Mouse (Mus musculus): ENCODE data around the gene Ncam1. TPM values are rescaled to one million over a fixed set of nuclear protein-coding genes. Genes with fewer than 3 reads are reported as not detected.

The Ncam1 gene
- polyA plus RNA-seq, 1 experiment from 2014 or later = 373 TPM

DNA sequence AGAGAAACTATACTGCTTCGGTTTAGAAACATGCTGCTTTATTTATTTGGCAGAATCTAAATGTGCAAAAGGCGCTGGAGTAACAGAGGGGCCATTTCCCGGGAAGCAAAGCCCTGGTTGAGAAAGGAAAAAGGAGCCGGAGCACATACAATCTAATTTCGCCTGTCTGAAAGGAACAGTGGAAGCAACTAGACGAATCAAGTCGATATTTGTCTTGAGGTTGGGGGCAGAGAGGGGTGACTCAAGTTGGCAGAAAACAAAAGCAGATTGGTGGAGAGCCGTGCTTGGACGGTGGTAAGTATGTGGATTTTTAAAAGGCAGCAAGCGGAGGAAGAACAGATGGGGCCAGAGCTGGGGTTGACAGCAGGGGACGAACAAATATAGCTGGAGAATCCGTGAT is 40.7 kb downstream of the Ncam1 start:
- no peak overlapping the region for H3K4me2 ChIP-seq (ENCODE audit: low read depth, low read length)
- peaks cover 41% of the 10 kb centered on the region for H3K4me1 ChIP-seq (ENCODE audit: control insufficient read depth, insufficient read depth, low read length)
- ATAC-seq (ENCODE audit: low read depth) = peak; percentile 59; the same call in 1 of the 2 replicates
- H3K9me3 ChIP-seq (ENCODE audit: control insufficient read depth, low read length) = no peaks in the 10 kb centered on the region
- H3K9ac ChIP-seq (replicated peaks; ENCODE audit: low read depth, low read length) = no peak overlapping the region
- 23% methylated on average over 12 of the region's 12 CpGs for WGBS
- no peak overlapping the region for H3K4me3 ChIP-seq (ENCODE audit: low read depth, low read length)
- no peaks in the 10 kb centered on the region for H3K27me3 ChIP-seq (ENCODE audit: control insufficient read depth, insufficient read depth, low read length)
- peak overlapping the region; percentile 45; the same call in 1 of the 2 replicates for H3K27ac ChIP-seq (ENCODE audit: low read depth, low read length)
- H3K36me3 ChIP-seq (ENCODE audit: control insufficient read depth, insufficient read depth, low read length) = no peaks in the 10 kb centered on the region

DNA sequence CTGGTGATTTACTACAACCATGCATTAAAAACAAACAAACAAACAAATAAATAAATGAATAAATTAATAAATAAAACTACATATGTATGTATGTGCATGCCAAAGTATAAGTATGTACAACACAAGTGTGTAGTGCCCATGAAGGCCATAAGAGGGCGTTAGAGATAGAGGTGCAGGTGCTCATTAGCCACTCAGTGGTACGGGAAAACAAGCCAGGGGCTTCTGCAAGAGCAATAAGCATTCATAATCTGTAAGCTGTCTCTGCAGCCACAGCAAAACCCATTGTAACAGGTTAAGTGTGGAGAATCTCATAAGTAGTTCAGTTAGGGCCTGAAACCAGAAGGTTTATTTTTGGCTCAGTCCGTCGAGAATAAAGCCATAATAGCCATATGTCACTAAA is 41.1 kb downstream of the Ncam1 start:
- Histone ChIP-seq H3K4me2 (ENCODE audit: low read depth, low read length) (no peak overlapping the region), H3K27ac (ENCODE audit: low read depth, low read length) (peak overlapping the region; percentile 45; the same call in 1 of the 2 replicates), H3K27me3 (ENCODE audit: control insufficient read depth, insufficient read depth, low read length) (no peaks in the 10 kb centered on the region), H3K36me3 (ENCODE audit: control insufficient read depth, insufficient read depth, low read length) (no peaks in the 10 kb centered on the region), H3K9ac (replicated peaks; ENCODE audit: low read depth, low read length) (no peak overlapping the region), H3K9me3 (ENCODE audit: control insufficient read depth, low read length) (no peaks in the 10 kb centered on the region), H3K4me3 (ENCODE audit: low read depth, low read length) (no peak overlapping the region), H3K4me1 (ENCODE audit: control insufficient read depth, insufficient read depth, low read length) (peaks cover 46% of the 10 kb centered on the region)
- 0 out of 2 replicates have a peak, but pooled peaks have one; percentile 36 for ATAC-seq (ENCODE audit: low read depth)
- WGBS = 39% methylated on average over 4 of the region's 4 CpGs

DNA sequence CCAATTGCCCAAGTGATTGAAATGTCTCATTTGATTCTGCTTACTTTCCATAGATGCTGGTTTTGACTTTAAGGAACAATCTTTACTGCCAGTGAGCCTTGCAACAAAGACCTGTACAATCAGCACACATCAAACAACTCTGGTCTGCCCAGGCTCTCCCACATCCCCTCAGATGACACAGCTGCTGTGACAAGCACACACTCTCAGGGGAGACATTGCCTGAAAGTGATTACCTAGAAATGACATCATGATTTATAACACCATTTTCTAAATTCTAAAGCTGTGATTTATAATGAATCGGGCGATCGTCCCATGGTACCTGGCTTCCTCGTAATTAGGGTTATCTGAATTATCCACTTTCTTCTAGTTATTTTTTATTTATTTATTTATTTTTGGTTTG is 42.0 kb downstream of the Ncam1 start:
- Histone ChIP-seq H3K36me3 (ENCODE audit: control insufficient read depth, insufficient read depth, low read length) (no peaks in the 10 kb centered on the region), H3K4me1 (ENCODE audit: control insufficient read depth, insufficient read depth, low read length) (peaks cover 48% of the 10 kb centered on the region), H3K27me3 (ENCODE audit: control insufficient read depth, insufficient read depth, low read length) (no peaks in the 10 kb centered on the region), H3K4me2 (ENCODE audit: low read depth, low read length) (no peak overlapping the region), H3K27ac (ENCODE audit: low read depth, low read length) (no peak overlapping the region), H3K9ac (replicated peaks; ENCODE audit: low read depth, low read length) (no peak overlapping the region), H3K4me3 (ENCODE audit: low read depth, low read length) (no peak overlapping the region), H3K9me3 (ENCODE audit: control insufficient read depth, low read length) (no peaks in the 10 kb centered on the region)
- 29% methylated on average over 4 of the region's 4 CpGs for whole genome bisulfite sequencing
- ATAC-seq (ENCODE audit: low read depth) = peak; percentile 76

DNA sequence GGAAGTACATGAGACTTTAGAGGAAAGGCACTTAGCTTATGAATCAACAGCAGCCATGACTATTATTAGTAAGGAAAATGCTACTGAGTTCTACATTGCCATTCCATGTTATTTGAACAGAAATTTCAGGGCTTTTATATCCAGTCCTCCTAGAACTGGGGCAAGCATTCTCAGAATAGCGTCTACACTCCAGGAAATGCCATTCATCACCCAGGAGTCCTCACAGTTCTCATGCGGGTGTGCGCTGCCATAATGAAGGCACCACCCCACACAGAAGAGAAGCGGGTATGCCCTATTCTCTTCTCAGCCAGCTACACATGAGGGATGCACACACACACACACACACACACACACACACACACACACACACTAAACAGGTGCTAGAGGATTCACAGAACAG is 43.5 kb downstream of the Ncam1 start:
- ATAC-seq (ENCODE audit: low read depth) = no peak
- Histone ChIP-seq H3K4me2 (ENCODE audit: low read depth, low read length) (no peak overlapping the region), H3K9ac (replicated peaks; ENCODE audit: low read depth, low read length) (no peak overlapping the region), H3K4me3 (ENCODE audit: low read depth, low read length) (no peak overlapping the region), H3K9me3 (ENCODE audit: control insufficient read depth, low read length) (no peaks in the 10 kb centered on the region), H3K27ac (ENCODE audit: low read depth, low read length) (no peak overlapping the region), H3K36me3 (ENCODE audit: control insufficient read depth, insufficient read depth, low read length) (no peaks in the 10 kb centered on the region), H3K4me1 (ENCODE audit: control insufficient read depth, insufficient read depth, low read length) (peaks cover 48% of the 10 kb centered on the region), H3K27me3 (ENCODE audit: control insufficient read depth, insufficient read depth, low read length) (no peaks in the 10 kb centered on the region)
- 41% methylated on average over 4 of the region's 4 CpGs for WGBS

DNA sequence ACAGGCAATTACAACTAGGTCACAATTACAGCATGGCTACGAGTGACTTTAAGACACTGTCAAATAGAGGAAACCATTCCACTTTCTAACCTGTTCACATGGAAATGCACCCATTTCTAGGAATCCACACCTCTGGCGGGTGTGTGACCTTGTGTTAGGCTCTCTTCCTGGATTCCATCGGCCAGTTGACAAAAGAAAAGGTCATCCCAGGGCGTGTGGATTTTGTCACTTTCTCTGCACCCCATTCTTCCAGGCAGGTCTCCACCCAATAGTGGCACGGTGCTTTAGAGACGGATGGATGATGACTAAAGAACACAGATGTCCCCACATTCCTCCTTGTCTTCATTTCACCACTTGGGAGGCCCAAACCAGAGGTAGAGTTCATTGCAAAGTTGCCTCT is 47.3 kb downstream of the Ncam1 start:
- no peaks in the 10 kb centered on the region for H3K9me3 ChIP-seq (ENCODE audit: control insufficient read depth, low read length)
- H3K4me2 ChIP-seq (ENCODE audit: low read depth, low read length) = no peak overlapping the region
- no peaks in the 10 kb centered on the region for H3K36me3 ChIP-seq (ENCODE audit: control insufficient read depth, insufficient read depth, low read length)
- no peak overlapping the region for H3K27ac ChIP-seq (ENCODE audit: low read depth, low read length)
- H3K4me1 ChIP-seq (ENCODE audit: control insufficient read depth, insufficient read depth, low read length) = peaks cover 61% of the 10 kb centered on the region
- ATAC-seq (ENCODE audit: low read depth) = no peak
- 54% methylated on average over 6 of the region's 6 CpGs for WGBS
- no peaks in the 10 kb centered on the region for H3K27me3 ChIP-seq (ENCODE audit: control insufficient read depth, insufficient read depth, low read length)
- H3K4me3 ChIP-seq (ENCODE audit: low read depth, low read length) = no peak overlapping the region
- no peak overlapping the region for H3K9ac ChIP-seq (replicated peaks; ENCODE audit: low read depth, low read length)

DNA sequence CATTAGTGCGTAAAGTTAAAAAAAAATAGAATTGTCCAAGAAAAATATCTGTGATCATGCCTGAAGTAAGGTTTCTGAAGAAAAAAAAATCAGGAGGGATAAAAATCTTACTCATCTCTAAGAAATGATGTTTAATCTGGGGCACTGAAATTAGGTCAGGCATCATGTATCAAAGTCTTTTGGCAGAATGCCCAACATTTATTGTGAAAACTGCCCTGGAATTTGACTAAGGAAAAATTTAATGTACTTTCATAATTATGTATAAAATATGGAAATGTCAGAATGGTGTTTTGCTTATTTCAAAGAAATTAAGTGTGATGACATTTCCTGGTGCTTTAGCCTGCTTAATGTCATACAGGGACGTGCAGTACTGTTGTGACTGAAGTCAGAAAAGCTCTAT is 52.5 kb downstream of the Ncam1 start:
- Histone ChIP-seq H3K27me3 (ENCODE audit: control insufficient read depth, insufficient read depth, low read length) (no peaks in the 10 kb centered on the region), H3K4me2 (ENCODE audit: low read depth, low read length) (no peak overlapping the region), H3K27ac (ENCODE audit: low read depth, low read length) (no peak overlapping the region), H3K9ac (replicated peaks; ENCODE audit: low read depth, low read length) (no peak overlapping the region), H3K36me3 (ENCODE audit: control insufficient read depth, insufficient read depth, low read length) (no peaks in the 10 kb centered on the region), H3K4me3 (ENCODE audit: low read depth, low read length) (no peak overlapping the region), H3K9me3 (ENCODE audit: control insufficient read depth, low read length) (no peaks in the 10 kb centered on the region), H3K4me1 (ENCODE audit: control insufficient read depth, insufficient read depth, low read length) (peaks cover 52% of the 10 kb centered on the region)
- no peak for ATAC-seq (ENCODE audit: low read depth)
- WGBS = 63% methylated on average over 2 of the region's 2 CpGs

DNA sequence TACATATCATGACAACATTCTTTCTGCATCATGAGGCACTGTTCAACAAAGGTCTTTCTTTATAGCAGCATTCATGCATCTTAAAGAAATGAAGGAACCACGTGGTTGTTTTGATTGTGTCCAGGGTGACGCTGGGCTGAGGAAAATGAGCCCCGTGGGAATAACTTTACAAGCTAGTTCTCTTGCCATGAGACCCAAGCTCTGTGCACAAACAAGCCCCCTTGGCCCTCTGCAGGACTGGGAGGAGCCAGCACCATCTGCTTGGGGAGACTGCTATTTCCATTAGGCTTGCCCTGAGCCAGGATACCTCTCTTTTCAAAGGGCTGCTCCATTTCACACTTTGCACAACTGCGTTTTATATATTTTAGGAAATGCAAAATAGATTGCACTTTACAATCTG is 53.0 kb downstream of the Ncam1 start:
- Histone ChIP-seq H3K9me3 (ENCODE audit: control insufficient read depth, low read length) (no peaks in the 10 kb centered on the region), H3K27ac (ENCODE audit: low read depth, low read length) (peak overlapping the region; percentile 49; the same call in 1 of the 2 replicates), H3K9ac (replicated peaks; ENCODE audit: low read depth, low read length) (no peak overlapping the region), H3K4me2 (ENCODE audit: low read depth, low read length) (no peak overlapping the region), H3K27me3 (ENCODE audit: control insufficient read depth, insufficient read depth, low read length) (no peaks in the 10 kb centered on the region), H3K36me3 (ENCODE audit: control insufficient read depth, insufficient read depth, low read length) (no peaks in the 10 kb centered on the region), H3K4me1 (ENCODE audit: control insufficient read depth, insufficient read depth, low read length) (peaks cover 52% of the 10 kb centered on the region), H3K4me3 (ENCODE audit: low read depth, low read length) (no peak overlapping the region)
- WGBS = 12% methylated on average over 4 of the region's 4 CpGs
- ATAC-seq (ENCODE audit: low read depth) = peak; percentile 68; the same call in 1 of the 2 replicates

DNA sequence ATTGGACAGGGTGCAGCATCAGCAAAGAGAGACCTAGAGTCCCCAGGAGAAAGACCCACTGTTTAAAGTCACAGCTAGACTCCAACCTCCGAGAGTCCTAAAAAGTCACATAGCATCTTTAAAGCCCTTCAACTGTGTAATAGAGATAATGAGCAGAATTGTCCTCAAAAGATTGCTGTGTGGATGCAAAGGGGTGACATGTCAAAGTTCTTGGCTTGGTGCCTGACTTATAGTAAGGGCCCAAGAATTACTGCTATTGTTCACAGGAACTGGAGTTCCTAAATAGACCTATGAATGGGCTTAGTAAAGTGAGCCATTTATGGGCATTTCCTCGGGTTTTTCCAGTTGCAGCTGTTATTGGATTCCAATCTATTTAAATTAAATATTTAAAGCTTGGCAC is 54.4 kb downstream of the Ncam1 start:
- H3K9ac ChIP-seq (replicated peaks; ENCODE audit: low read depth, low read length) = no peak overlapping the region
- ATAC-seq (ENCODE audit: low read depth) = no peak

DNA sequence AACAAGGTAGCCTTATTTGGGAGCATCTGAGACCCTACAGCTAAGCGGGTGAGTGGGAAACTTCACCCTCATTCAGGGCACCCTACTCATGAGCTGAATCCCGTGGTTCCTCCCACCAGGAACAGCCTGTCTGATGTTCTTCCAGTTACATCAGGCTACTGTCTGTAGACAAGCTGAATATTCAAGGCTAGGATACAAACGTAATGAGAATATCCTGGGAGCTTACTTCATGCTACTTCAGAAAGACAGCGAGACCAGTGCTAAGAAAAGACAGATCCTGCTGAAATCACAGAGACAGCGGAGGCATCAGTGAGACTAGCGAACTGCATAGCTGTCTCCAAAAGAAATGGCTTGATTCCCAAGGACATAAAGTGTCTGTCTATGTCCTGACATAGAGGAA is 58.8 kb downstream of the Ncam1 start:
- Histone ChIP-seq H3K9ac (replicated peaks; ENCODE audit: low read depth, low read length) (no peak overlapping the region), H3K36me3 (ENCODE audit: control insufficient read depth, insufficient read depth, low read length) (no peaks in the 10 kb centered on the region), H3K4me2 (ENCODE audit: low read depth, low read length) (no peak overlapping the region), H3K4me1 (ENCODE audit: control insufficient read depth, insufficient read depth, low read length) (peaks cover 41% of the 10 kb centered on the region), H3K27me3 (ENCODE audit: control insufficient read depth, insufficient read depth, low read length) (no peaks in the 10 kb centered on the region), H3K9me3 (ENCODE audit: control insufficient read depth, low read length) (no peaks in the 10 kb centered on the region), H3K27ac (ENCODE audit: low read depth, low read length) (no peak overlapping the region), H3K4me3 (ENCODE audit: low read depth, low read length) (no peak overlapping the region)
- ATAC-seq (ENCODE audit: low read depth) = no peak
- WGBS = 90% methylated on average over 6 of the region's 6 CpGs

More for the DNA sequence above, 54.4 kb downstream of the Ncam1 start:
- Histone ChIP-seq H3K36me3 (ENCODE audit: control insufficient read depth, insufficient read depth, low read length) (no peaks in the 10 kb centered on the region), H3K4me2 (ENCODE audit: low read depth, low read length) (no peak overlapping the region), H3K4me3 (ENCODE audit: low read depth, low read length) (no peak overlapping the region), H3K9me3 (ENCODE audit: control insufficient read depth, low read length) (no peaks in the 10 kb centered on the region), H3K27ac (ENCODE audit: low read depth, low read length) (no peak overlapping the region), H3K27me3 (ENCODE audit: control insufficient read depth, insufficient read depth, low read length) (no peaks in the 10 kb centered on the region), H3K4me1 (ENCODE audit: control insufficient read depth, insufficient read depth, low read length) (peaks cover 60% of the 10 kb centered on the region)
- 11% methylated on average over 2 of the region's 2 CpGs for WGBS

Data from neural tube, embryonic 14.5 days (tissue).